Mouse (Mus musculus): ENCODE results near the gene Nid1. TPM values are rescaled to one million over a fixed set of nuclear protein-coding genes. Genes with fewer than 3 reads are reported as not detected.

The Nid1 gene
- polyA plus RNA-seq, 1 experiment from 2014 or later, result 69.6 TPM

DNA sequence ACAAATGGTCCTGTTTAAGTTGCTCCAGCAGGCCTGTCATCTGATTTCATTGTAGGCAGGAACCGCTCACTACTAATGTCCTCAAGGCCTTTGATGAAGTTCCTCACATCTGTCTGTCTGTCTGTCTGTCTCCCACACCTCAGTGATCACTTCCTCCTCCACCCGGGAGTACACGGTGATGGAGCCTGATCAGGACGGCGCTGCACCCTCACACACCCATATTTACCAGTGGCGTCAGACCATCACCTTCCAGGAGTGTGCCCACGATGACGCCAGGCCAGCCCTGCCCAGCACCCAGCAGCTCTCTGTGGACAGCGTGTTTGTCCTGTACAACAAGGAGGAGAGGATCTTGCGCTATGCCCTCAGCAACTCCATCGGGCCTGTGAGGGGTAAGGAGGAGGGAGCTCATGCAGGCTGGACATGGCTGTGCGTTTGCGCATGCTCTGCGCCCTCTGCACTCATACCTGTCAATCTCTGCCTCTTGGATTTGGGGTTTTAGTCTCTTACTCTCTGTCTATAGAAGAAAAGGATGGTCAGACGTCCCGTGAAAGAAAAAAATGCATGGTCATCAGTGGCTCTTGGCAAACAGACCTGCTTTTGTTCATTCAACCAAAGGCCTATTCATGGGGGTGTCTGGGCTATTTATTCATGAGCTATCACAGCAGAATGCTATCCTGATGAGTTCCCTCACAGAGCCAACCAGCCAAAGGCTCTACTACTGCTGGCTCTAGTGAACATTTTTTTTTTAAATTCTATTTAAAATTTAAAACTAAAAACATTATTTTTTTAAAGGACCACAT is 44.7 kb downstream of the Nid1 start:
- Histone ChIP-seq H3K27ac (peak overlapping the region; percentile 23; the same call in 1 of the 2 replicates), H3K4me1 (replicated peaks) (no peaks in the 10 kb centered on the region), H3K9ac (no peak overlapping the region), H3K4me2 (replicated peaks) (no peak overlapping the region), H3K9me3 (no peaks in the 10 kb centered on the region), H3K27me3 (replicated peaks) (no peaks in the 10 kb centered on the region), H3K4me3 (replicated peaks) (no peak overlapping the region), H3K36me3 (no peaks in the 10 kb centered on the region; the same call in 1 of the 2 replicates)
- 83% methylated on average over 16 of the region's 16 CpGs for WGBS
- 0 out of 2 replicates have a peak, but pooled peaks have one; percentile 12 for ATAC-seq

DNA sequence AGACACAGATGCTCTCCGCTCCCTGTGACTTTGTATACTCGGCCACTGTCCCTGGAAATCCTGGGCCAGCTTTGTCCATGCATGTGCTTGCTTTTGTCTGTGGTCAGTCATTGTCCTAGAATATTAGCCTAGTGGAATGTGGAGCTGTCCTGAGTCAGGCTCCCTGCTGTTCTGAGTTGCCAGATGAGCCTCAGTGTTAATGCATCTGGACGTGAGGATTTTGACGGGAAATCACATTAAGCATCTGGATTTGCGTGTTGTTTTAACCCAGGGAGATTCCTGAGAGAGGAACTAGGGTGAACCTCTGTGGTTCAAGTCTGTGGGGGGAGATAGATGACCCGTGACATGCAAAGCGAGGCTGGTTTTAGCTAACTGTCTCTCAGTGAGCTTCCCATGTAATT is 47.0 kb downstream of the Nid1 start:
- H3K9ac ChIP-seq, result no peak overlapping the region
- 57% methylated on average over 7 of the region's 7 CpGs for WGBS
- ATAC-seq, result no peak

DNA sequence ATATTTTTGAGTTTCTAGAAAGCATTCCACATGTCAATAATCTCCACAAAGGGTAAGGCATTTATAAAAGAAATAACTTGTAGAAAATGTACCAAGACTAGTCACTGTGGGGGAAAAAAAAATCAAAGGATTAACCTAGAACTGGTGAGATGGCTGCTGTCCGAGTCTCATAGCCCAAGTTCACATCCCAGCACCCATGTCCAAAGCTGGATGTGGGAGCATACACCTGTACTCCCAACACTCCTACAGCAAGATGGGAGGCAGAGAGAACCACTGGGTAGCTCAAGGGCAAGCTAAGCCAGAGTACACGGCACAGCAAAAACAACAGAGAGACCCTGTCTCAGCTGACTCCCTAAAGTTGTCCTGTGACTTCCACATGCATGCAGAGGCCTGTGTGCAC is 47.5 kb downstream of the Nid1 start:
- no peak for ATAC-seq
- H3K9ac ChIP-seq, result no peak overlapping the region
- H3K9me3 ChIP-seq, result no peaks in the 10 kb centered on the region
- H3K27ac ChIP-seq, result no peak overlapping the region
- H3K4me1 ChIP-seq (replicated peaks), result no peaks in the 10 kb centered on the region
- WGBS, result 87% methylated on average over 2 of the region's 2 CpGs
- no peak overlapping the region for H3K4me3 ChIP-seq (replicated peaks)
- H3K27me3 ChIP-seq (replicated peaks), result no peaks in the 10 kb centered on the region
- no peak overlapping the region for H3K4me2 ChIP-seq (replicated peaks)
- no peaks in the 10 kb centered on the region for H3K36me3 ChIP-seq

More for the DNA sequence above, 47.0 kb downstream of the Nid1 start:
- no peak overlapping the region for H3K4me2 ChIP-seq (replicated peaks)
- H3K9me3 ChIP-seq, result no peaks in the 10 kb centered on the region
- H3K27ac ChIP-seq, result no peak overlapping the region
- no peaks in the 10 kb centered on the region for H3K27me3 ChIP-seq (replicated peaks)
- H3K4me3 ChIP-seq (replicated peaks), result no peak overlapping the region
- no peaks in the 10 kb centered on the region for H3K36me3 ChIP-seq
- no peaks in the 10 kb centered on the region for H3K4me1 ChIP-seq (replicated peaks)

DNA sequence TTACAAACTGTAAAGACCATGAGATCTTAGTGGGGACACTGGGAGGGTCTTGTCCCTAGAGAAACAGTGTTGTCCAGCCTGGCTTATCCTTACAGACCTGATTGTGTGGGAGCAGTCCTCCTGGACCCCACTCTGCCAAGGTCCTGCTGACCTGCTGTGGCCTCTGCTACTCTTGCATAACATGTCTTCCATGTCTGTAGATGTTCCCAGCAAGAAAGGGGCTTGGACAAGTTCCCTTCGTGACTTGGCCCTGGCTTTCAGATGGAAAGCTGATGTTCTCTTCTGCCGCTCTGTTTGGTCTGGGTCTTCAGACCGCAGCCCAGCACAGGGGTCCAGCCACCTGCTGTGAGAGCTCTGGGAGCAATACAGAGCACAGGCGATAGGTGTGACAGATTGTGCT is 48.3 kb downstream of the Nid1 start:
- Histone ChIP-seq H3K27ac (no peak overlapping the region), H3K9me3 (no peaks in the 10 kb centered on the region), H3K4me3 (replicated peaks) (no peak overlapping the region), H3K36me3 (no peaks in the 10 kb centered on the region), H3K27me3 (replicated peaks) (no peaks in the 10 kb centered on the region), H3K4me1 (replicated peaks) (no peaks in the 10 kb centered on the region), H3K9ac (no peak overlapping the region), H3K4me2 (replicated peaks) (no peak overlapping the region)
- 72% methylated on average over 4 of the region's 4 CpGs for WGBS
- no peak for ATAC-seq

DNA sequence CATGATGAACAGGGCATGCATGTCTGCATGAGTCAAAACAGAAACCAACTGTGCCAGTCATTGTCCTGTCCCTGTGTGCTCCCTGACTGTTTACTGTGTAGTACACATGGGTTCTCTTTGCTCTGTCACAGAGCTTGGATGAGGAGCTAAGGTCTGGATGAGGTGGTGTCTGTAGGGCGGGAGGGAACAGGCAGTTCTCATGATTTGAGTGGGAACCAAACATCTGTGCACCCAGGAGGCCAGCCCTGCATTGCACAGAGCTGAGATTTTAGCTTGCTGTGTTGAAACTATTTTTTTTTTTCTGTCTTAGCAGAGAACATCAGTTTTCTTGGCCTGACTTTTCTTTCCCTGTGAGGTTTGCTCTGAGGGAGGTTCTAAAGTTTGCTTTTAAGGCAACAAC is 50.5 kb downstream of the Nid1 start:
- Histone ChIP-seq H3K4me2 (replicated peaks) (no peak overlapping the region), H3K9me3 (no peaks in the 10 kb centered on the region), H3K36me3 (no peaks in the 10 kb centered on the region), H3K9ac (no peak overlapping the region), H3K4me1 (replicated peaks) (0 out of 2 replicates have a peak, but pooled peaks cover 2% of the 10 kb centered on the region), H3K27ac (no peak overlapping the region), H3K27me3 (replicated peaks) (no peaks in the 10 kb centered on the region), H3K4me3 (replicated peaks) (no peak overlapping the region)
- 84% methylated on average over 1 of the region's 1 CpGs for WGBS
- ATAC-seq, result no peak

DNA sequence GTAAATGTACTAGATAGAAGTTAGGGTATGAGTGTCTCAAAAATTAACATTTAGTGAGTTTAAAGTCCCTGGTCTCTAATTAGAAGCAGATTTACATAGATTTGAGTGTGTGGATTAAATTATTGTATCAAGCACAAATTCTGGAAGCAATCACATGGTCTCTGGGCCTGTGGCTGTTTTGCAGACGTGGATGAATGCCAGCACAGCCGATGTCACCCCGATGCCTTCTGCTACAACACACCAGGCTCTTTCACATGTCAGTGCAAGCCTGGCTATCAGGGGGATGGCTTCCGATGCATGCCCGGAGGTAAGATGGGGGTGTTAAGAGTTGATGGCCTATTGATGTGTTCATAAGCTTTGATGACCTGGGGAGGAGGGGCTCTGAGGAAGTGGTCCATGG is 52.5 kb downstream of the Nid1 start:
- no peak for ATAC-seq
- H3K27me3 ChIP-seq (replicated peaks), result no peaks in the 10 kb centered on the region
- H3K4me1 ChIP-seq (replicated peaks), result 0 out of 2 replicates have a peak, but pooled peaks cover 2% of the 10 kb centered on the region
- no peak overlapping the region for H3K4me3 ChIP-seq (replicated peaks)
- no peaks in the 10 kb centered on the region for H3K36me3 ChIP-seq
- no peak overlapping the region for H3K9ac ChIP-seq
- no peaks in the 10 kb centered on the region for H3K9me3 ChIP-seq
- no peak overlapping the region for H3K27ac ChIP-seq
- H3K4me2 ChIP-seq (replicated peaks), result no peak overlapping the region
- WGBS, result 81% methylated on average over 5 of the region's 5 CpGs

DNA sequence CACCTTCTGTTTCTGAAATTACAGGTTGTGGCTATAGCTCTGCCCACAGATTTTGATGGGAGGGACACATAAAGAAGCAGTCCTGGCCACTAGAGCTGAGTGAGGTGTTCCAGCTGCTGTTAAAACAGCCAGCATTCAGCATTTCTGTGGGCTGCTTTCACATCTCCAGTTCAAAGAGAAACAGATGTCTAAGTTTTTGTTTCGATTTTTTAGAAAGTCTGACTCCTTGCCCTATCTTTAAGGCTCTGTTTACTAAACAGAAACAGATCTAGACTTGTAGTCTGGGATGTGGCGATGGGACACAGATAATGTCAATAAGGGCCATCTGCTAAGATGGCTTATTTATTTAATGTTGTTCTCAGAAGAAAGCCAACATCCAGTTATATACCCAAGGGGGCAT is 54.8 kb downstream of the Nid1 start:
- no peaks in the 10 kb centered on the region for H3K9me3 ChIP-seq
- no peaks in the 10 kb centered on the region for H3K36me3 ChIP-seq
- H3K27me3 ChIP-seq (replicated peaks), result no peaks in the 10 kb centered on the region
- no peak overlapping the region for H3K27ac ChIP-seq
- H3K4me1 ChIP-seq (replicated peaks), result 0 out of 2 replicates have a peak, but pooled peaks cover 2% of the 10 kb centered on the region
- ATAC-seq, result 0 out of 2 replicates have a peak, but pooled peaks have one; percentile 31
- H3K9ac ChIP-seq, result no peak overlapping the region
- H3K4me2 ChIP-seq (replicated peaks), result no peak overlapping the region
- H3K4me3 ChIP-seq (replicated peaks), result no peak overlapping the region
- 40% methylated on average over 2 of the region's 2 CpGs for WGBS

DNA sequence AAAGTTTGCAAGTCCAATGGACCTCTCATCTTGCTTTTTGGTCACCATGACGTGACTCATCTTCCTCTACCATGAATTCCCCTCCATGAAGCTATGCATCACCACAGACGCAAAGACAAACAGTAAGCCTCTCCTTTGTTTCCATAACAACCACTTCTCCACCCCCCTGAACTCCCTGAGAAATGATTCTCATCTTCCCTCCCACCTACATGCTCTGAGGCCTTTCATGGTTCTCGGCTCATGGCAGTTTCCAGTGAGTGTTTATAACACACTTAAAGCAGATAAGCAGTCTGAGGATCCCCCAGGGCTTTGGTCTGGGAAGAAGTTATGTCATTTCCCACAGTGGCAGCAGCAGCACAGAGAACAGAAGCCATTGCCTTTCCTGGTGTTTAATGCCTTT is 56.2 kb downstream of the Nid1 start:
- Histone ChIP-seq H3K9ac (no peak overlapping the region), H3K4me3 (replicated peaks) (no peak overlapping the region), H3K4me2 (replicated peaks) (no peak overlapping the region), H3K27me3 (replicated peaks) (no peaks in the 10 kb centered on the region), H3K27ac (no peak overlapping the region), H3K36me3 (no peaks in the 10 kb centered on the region), H3K9me3 (no peaks in the 10 kb centered on the region), H3K4me1 (replicated peaks) (0 out of 2 replicates have a peak, but pooled peaks cover 2% of the 10 kb centered on the region)
- 25% methylated on average over 3 of the region's 3 CpGs for WGBS
- no peak for ATAC-seq

DNA sequence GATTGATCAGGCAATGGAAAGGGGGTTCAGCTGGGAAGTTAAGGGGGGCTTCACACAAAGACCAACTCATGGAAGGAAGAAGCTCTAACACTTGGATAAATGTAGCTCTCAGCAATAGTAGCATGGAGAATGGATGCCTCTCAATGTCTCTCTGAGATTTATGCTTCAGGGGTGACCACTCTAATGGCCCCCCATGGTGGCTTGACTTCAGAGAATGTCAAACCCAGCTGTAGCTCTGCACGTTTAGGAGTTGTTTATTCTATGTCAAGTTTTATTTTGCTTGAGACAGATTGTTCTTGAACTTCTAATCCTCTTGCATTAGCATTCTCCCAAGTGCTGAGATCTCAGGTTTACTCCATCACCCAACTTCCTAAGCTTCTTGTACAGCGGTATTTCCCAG is 60.7 kb downstream of the Nid1 start:
- H3K36me3 ChIP-seq, result no peaks in the 10 kb centered on the region
- no peak for ATAC-seq
- WGBS, result 50% methylated on average over 2 of the region's 2 CpGs
- H3K4me1 ChIP-seq (replicated peaks), result no peaks in the 10 kb centered on the region
- H3K4me3 ChIP-seq (replicated peaks), result no peak overlapping the region
- H3K27me3 ChIP-seq (replicated peaks), result no peaks in the 10 kb centered on the region
- H3K9ac ChIP-seq, result no peak overlapping the region
- H3K27ac ChIP-seq, result no peak overlapping the region
- no peaks in the 10 kb centered on the region for H3K9me3 ChIP-seq
- H3K4me2 ChIP-seq (replicated peaks), result no peak overlapping the region

DNA sequence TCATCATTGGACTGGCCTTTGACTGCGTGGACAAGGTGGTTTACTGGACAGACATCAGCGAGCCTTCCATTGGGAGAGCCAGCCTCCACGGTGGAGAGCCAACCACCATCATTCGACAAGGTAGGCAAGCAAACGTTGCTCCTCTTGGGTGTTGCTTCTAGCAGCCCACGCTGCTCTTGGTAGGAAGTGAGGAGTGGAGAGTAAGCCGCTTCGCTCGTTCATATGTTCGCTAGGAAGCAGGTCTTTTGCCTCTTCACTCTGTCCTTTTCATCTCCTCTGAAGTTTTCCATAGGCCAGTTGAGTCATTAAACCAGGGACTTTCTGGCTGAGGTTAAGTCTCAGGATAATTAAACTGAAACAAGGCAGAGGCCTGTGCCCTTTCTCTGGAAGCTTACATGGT is 65.1 kb downstream of the Nid1 start:
- H3K4me2 ChIP-seq (replicated peaks), result no peak overlapping the region
- no peak overlapping the region for H3K9ac ChIP-seq
- WGBS, result 94% methylated on average over 10 of the region's 10 CpGs
- no peak overlapping the region for H3K27ac ChIP-seq
- H3K27me3 ChIP-seq (replicated peaks), result no peaks in the 10 kb centered on the region
- H3K9me3 ChIP-seq, result no peaks in the 10 kb centered on the region
- no peak for ATAC-seq
- H3K4me3 ChIP-seq (replicated peaks), result no peak overlapping the region
- H3K4me1 ChIP-seq (replicated peaks), result no peaks in the 10 kb centered on the region
- H3K36me3 ChIP-seq, result no peaks in the 10 kb centered on the region

DNA sequence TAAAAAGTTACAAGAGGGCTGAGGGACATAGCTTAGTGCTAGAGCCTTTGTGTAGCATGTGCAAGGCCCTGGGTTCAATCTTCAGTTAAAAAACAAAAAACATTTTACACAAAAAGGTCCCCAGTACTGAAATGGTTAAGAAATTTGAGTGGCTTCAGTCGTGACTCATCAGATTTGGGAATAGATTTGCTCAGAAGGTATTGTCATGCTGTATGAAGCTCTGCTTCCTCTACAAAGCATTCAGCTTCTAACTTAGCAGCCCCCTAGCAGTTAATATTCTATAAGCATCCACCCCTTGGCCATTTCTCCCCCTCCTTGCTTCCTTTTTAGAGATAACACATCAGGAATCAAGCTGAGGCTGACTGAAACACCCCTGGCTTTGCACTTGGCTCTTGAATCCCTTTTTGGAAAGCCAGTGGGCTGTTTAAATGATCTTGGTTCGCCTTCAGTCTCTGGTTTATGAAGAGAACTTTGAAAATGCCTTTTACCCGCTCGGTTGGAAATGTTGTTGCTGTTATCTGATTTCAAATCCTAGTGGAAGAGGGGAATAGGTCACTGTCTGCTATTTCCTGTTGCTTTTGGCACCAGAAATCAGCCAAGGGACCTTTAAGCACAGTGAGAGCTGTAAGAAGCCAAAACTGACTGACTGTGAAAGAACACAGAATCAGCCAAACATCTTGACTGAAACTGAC is 66.5 kb downstream of the Nid1 start:
- 44% methylated on average over 4 of the region's 4 CpGs for WGBS
- H3K4me1 ChIP-seq (replicated peaks), result no peaks in the 10 kb centered on the region
- H3K36me3 ChIP-seq, result peaks cover 2% of the 10 kb centered on the region; the same call in 1 of the 2 replicates
- H3K9ac ChIP-seq, result no peak overlapping the region
- H3K27ac ChIP-seq, result no peak overlapping the region
- H3K4me2 ChIP-seq (replicated peaks), result no peak overlapping the region
- no peak overlapping the region for H3K4me3 ChIP-seq (replicated peaks)
- H3K27me3 ChIP-seq (replicated peaks), result no peaks in the 10 kb centered on the region
- no peaks in the 10 kb centered on the region for H3K9me3 ChIP-seq
- ATAC-seq, result no peak

DNA sequence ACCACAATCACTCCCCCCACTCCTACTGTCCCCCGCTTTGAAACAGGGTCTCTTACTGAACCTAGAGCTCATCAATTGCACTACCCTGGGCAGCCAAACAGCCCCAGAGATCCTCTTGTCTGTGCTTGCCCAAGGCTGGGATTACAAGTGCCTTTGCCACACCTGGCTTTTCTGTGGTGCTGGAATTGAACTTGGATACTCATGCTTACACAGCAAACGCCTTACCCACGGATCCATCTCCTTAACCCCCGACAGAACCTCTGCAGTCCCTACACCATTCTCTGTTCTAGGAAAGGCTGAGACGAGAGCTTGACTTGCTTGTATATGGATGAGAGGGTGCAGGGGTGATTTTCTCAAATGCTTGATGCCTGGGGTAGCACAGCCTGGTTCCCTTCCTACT is 67.7 kb downstream of the Nid1 start:
- H3K9me3 ChIP-seq, result no peaks in the 10 kb centered on the region
- H3K4me2 ChIP-seq (replicated peaks), result no peak overlapping the region
- 78% methylated on average over 5 of the region's 5 CpGs for WGBS
- H3K4me3 ChIP-seq (replicated peaks), result no peak overlapping the region
- H3K9ac ChIP-seq, result no peak overlapping the region
- no peaks in the 10 kb centered on the region for H3K27me3 ChIP-seq (replicated peaks)
- ATAC-seq, result no peak
- no peaks in the 10 kb centered on the region for H3K4me1 ChIP-seq (replicated peaks)
- H3K36me3 ChIP-seq, result peaks cover 2% of the 10 kb centered on the region; the same call in 1 of the 2 replicates
- H3K27ac ChIP-seq, result no peak overlapping the region
